Mouse (Mus musculus) thymus, adult 2 months (tissue): ENCODE measurements around the gene Commd1. TPM values are rescaled to one million over a fixed set of nuclear protein-coding genes. Genes with fewer than 3 reads are reported as not detected.
A peak's percentile ranks its signal among the peaks of the same experiment; 100 is the strongest.

Experiments
- DNase-seq: peaks from one replicate; pipeline ENCODE4 v3.0.0; 2021
- H3K27ac ChIP-seq: fragments of 200-500 bp; 2 replicates; pipeline ENCODE4 v1.5.1; 2012; ENCODE audit warnings: low read length, control low read depth; ENCODE audit not compliant: control insufficient read depth, insufficient read depth
- H3K27me3 ChIP-seq: fragments of 200-500 bp; 2 replicates; pipeline ENCODE4 v1.6.1; 2012; ENCODE audit warnings: mild to moderate bottlenecking, low read length, moderate library complexity, mixed read lengths; ENCODE audit not compliant: control insufficient read depth, insufficient read depth
- H3K36me3 ChIP-seq: fragments of 200-500 bp; 2 replicates; pipeline ENCODE4 v1.6.1; 2012; ENCODE audit warnings: mild to moderate bottlenecking, low read length, moderate library complexity; ENCODE audit not compliant: control insufficient read depth, insufficient read depth
- H3K4me1 ChIP-seq: fragments of 200-500 bp; replicated peaks from 2 replicates; pipeline ENCODE4 v1.6.1; 2012; ENCODE audit warnings: low read length; ENCODE audit not compliant: control insufficient read depth, insufficient read depth
- H3K4me3 ChIP-seq: fragments of 200-500 bp; 2 replicates; pipeline ENCODE4 v1.5.1; 2012; ENCODE audit warnings: mild to moderate bottlenecking, low read length, control low read depth, moderate library complexity; ENCODE audit not compliant: control insufficient read depth, insufficient read depth
- CTCF ChIP-seq: fragments of 200-500 bp; IDR thresholded peaks from 2 replicates; pipeline ENCODE4 v1.5.1; 2012; ENCODE audit warnings: mild to moderate bottlenecking, control low read depth, low read length, moderate library complexity, borderline replicate concordance; ENCODE audit not compliant: control insufficient read depth, poor library complexity, insufficient read depth; ENCODE audit errors: extremely low read depth
- POLR2A ChIP-seq: fragments of 200-500 bp; IDR thresholded peaks from 2 replicates; pipeline ENCODE4 v1.6.1; 2012; ENCODE audit warnings: mild to moderate bottlenecking, low read length, control low read depth, moderate library complexity; ENCODE audit not compliant: control insufficient read depth, poor library complexity, insufficient read depth; ENCODE audit errors: extremely low read depth
- WGBS: fragments of 180-500 bp; shearing (Covaris S2); methylation state at CpG from one replicate; pipeline ENCODE4 v1.1.7; 2018; 5-methylcytosine and 5-hydroxymethylcytosine counted together
- polyA plus RNA-seq: library from polyadenylated mRNA; depleted of rRNA; stranded (reverse); fragments of >200 nt; gene quantifications from 2 replicates; pipeline ENCODE4 v1.2.3, GENCODE M21; 2012

Commd1 gene
- polyA plus RNA-seq, 1 experiment = 13.0 TPM

DNA sequence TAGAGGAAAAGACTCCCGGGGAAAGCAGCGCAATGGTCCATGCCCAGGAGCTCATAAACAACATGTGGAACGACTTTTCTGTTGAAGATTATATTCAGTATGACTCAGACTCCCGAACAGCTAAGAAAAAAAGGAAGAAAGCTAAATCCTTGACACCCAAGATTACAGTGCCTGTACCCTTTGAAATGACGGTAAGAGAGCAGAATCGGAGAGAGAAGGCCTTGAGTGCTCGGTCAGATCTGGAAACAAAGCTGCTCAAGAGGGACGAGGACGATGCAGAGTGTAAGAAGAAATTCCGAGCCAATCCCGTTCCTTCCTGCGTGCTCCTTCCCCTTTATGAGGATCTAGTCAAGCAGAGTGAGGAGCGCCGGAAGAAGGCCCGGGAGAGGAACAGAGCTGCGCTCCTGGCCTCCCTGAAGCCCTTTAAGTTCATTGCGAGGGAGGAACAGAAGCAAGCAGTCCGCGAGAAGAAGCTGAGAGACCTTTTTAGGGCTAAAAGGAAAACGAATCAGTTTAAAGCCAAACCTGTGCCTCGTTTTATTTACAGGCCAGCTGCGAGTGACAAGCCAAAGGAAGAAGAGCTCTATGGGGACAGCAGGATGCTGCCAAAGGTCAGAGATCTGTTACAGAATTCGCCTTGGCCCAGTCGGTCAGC, 38.1 kb upstream of the Commd1 start:
- Histone ChIP-seq H3K27ac (no peak overlapping the region), H3K4me3 (no peak overlapping the region), H3K27me3 (no peaks in the 10 kb centered on the region), H3K36me3 (no peaks in the 10 kb centered on the region), H3K4me1 (no peaks in the 10 kb centered on the region)
- 89% methylated on average over 24 of the region's 24 CpGs for WGBS
- DNase-seq = no peak
- no peak for TF ChIP-seq POLR2A
- no peak for TF ChIP-seq CTCF

DNA sequence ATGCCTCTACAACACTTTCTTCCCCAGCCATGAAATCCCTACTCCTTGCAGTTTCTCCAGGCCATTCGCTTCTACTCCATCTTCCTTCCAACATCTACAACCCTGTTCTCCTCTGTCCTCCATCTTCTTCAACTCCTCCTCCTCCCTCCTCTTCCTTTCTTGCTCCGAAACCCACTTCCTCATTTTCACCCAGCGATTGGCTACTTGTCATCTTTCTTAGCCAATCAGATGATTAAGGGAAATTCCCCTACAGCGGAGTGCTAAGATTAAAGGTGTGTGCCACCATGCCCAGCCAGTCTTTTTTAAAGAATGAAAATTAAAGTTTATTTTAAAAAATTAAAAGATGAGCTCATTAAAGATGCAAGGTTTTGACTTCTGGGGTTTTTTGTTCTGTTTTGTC, 35.8 kb upstream of the Commd1 start:
- WGBS = 79% methylated on average over 4 of the region's 4 CpGs
- TF ChIP-seq POLR2A = no peak
- TF ChIP-seq CTCF = no peak
- H3K36me3 ChIP-seq = no peaks in the 10 kb centered on the region

DNA sequence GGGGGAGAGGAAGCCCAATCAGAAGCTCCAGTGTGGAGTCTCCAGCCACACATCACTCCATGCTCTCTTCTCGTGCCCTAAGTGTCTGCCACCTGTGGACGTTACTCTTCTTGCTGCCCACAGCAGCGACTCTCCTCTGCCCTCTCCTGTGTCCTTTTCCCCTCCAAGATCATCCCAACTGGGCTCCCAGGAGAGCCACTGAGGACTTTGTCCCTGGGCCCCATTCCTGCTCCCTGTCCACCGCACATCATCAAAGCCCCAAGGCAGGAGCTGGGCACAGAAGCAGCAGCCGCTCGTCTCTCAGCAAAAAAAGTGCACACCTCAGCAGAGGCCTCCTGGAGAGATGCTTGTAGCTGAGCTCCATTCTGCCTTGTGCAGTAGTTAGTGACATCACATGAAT, 32.8 kb upstream of the Commd1 start:
- H3K4me3 ChIP-seq = no peak overlapping the region
- 87% methylated on average over 6 of the region's 6 CpGs for WGBS
- no peak for TF ChIP-seq CTCF
- no peak for TF ChIP-seq POLR2A
- H3K4me1 ChIP-seq = no peaks in the 10 kb centered on the region
- no peak overlapping the region for H3K27ac ChIP-seq
- DNase-seq = no peak
- H3K27me3 ChIP-seq = no peaks in the 10 kb centered on the region
- no peaks in the 10 kb centered on the region for H3K36me3 ChIP-seq

More for the DNA sequence above, 35.8 kb upstream of the Commd1 start:
- DNase-seq = no peak
- Histone ChIP-seq H3K27me3 (no peaks in the 10 kb centered on the region), H3K27ac (no peak overlapping the region), H3K4me3 (no peak overlapping the region), H3K4me1 (no peaks in the 10 kb centered on the region)

DNA sequence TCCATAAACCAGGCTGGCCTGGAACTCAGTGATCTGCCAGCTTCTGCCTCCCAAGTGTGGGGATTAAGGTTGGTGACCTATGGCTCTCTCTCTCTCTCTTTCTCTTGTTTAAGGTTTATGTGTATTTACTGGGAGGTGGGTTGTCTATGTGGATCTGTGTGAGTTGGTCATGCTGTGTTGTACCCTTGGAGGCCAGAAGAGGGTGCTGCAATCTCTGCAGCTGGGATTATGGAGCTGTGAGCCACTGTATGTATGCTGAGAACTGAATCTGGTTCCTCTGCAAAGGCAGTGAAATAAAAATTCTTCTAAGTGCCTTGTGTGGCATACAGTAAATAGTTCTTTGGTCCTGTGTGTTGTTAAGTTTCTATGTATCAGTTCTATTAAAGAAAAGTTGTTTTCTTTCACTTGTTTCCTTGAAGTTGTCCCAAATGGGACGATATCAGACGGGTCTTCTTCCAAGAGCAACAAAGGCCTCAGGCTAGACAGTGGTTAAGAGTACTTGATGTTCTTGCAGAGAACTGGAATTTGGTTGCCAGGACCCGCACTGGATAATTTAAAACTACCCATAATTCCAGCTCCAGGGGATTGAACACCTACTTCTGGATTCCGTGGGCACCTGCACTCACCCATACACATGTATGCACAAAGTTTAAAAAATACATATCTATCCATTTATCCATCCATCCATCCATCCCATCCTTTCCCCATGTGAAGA, 31.6 kb upstream of the Commd1 start:
- Histone ChIP-seq H3K4me1 (no peaks in the 10 kb centered on the region), H3K4me3 (no peak overlapping the region), H3K27me3 (no peaks in the 10 kb centered on the region), H3K27ac (no peak overlapping the region), H3K36me3 (no peaks in the 10 kb centered on the region)
- WGBS = 96% methylated on average over 4 of the region's 4 CpGs
- TF ChIP-seq POLR2A = no peak
- TF ChIP-seq CTCF = no peak
- peak; percentile 9 for DNase-seq

DNA sequence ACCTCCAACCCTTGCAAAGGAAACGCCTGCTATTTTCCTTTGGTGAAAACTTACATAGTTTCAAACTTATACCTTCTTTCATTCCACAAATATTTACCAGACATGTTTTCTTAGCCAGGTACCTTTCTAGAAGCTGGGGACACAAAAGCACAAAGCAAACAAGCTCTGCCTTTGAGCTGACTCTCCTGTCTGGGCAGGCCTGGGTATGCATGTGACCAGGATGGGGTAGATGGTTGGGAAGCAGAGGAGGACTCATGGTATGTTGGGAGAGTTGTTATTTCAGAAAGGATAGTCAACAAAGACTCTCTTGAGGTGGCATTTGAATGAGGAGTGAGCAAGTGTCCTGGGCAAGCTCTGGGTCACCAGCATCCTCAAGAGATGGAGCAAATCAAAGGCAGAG, 30.9 kb upstream of the Commd1 start:
- 96% methylated on average over 1 of the region's 1 CpGs for WGBS
- H3K36me3 ChIP-seq = no peaks in the 10 kb centered on the region

DNA sequence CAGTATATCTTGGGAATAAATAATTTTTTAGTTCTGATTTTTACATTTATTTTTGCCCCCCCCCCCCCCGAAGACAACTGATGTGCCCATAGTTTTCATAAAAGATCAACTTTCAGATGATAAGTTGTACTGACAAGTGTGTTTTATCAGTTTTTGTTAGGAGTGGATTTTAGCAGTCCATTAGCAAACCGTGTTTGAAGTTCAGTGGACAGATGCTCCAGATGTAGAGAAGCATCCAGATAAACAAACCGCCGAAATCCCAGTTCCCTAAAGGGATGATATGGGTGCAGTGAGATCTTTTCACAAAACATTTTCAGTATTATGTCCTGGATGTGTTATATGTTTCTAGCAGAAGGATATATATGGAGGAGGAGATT, 26.6 kb upstream of the Commd1 start:
- no peak for TF ChIP-seq POLR2A
- Histone ChIP-seq H3K4me1 (peaks cover 7% of the 10 kb centered on the region), H3K4me3 (no peak overlapping the region), H3K27ac (no peak overlapping the region), H3K27me3 (no peaks in the 10 kb centered on the region), H3K36me3 (peaks cover 8% of the 10 kb centered on the region)
- DNase-seq = no peak
- 44% methylated on average over 4 of the region's 4 CpGs for WGBS

More for the DNA sequence above, 30.9 kb upstream of the Commd1 start:
- H3K4me3 ChIP-seq = no peak overlapping the region
- TF ChIP-seq CTCF (no peak), POLR2A (no peak)
- no peaks in the 10 kb centered on the region for H3K27me3 ChIP-seq
- peaks cover 3% of the 10 kb centered on the region for H3K4me1 ChIP-seq
- H3K27ac ChIP-seq = no peak overlapping the region
- DNase-seq = no peak
